Mouse (Mus musculus) layer of hippocampus, postnatal 25 days (tissue): ENCODE results near the gene Spsb1. TPM values are rescaled to one million over a fixed set of nuclear protein-coding genes. Genes with fewer than 3 reads are reported as not detected.

ENCODE experiments used
- DNase-seq, 2 experiments: peaks; one replicate each; pipeline ENCODE4 v3.0.0; 2022; ENCODE audit warnings: mixed read lengths in 2 of 2, low spot score in 1 of 2; ENCODE audit errors: extremely low spot score in 1 of 2
- total RNA-seq, 2 experiments: library from RNA; stranded (reverse); gene quantifications; 2 replicates each; pipeline ENCODE4 v1.2.3; 2021

The Spsb1 gene
- total RNA-seq, result 10 to 100 TPM; 23.8 to 25.5 TPM

DNA sequence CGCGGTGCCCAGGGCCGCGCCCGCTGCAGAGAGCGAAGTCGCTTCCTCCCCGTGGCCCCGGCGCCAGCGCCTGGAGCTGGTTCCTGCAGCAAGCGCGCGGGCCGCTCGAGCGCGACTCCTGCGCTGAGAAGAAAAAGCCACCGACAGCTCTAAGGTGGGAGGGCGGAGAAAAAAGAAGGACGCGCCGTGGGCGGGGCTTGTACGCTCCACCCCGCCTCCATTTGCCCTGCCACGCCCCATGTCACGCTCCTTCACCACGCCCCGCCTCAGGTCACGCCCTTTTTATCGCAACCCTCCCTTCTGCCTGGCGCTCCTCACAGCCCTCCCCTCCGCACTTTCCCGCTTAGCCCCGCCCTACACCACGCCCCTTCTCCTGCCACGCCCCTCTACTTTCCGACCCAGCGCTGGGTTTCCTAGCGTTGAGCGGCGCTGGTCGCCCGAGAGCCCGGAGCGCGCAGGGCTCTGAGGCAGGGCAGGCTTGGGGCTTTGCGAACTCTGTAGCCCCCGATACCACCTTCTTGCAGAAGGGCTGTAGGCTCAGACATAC is at the start of gene Spsb1:
Gene Spsb1 (minus strand): TSS at position 151 of the 547 bp plus-strand sequence.
- DNase-seq, result peak; percentile 84 to 86

DNA sequence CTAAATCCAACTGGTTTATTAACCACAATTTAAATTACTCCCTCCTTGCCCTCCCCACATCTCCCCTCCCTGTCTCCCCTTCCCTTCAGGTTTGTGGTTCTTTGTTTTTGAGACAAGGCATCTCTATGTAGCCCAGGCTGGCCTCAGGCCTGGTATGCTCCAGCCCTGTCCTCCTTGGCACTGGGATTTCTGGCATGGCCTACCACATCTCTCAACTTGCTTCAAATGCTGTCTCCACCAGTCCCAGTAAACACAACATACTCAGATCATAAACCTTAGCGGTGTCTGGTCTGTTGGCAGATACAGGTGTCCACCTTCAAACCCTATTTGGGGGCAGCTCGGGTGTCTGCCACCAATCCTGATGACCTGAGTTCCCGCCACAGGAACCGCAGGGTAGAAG is 48.8 kb upstream of the Spsb1 start:
- no peak for DNase-seq

DNA sequence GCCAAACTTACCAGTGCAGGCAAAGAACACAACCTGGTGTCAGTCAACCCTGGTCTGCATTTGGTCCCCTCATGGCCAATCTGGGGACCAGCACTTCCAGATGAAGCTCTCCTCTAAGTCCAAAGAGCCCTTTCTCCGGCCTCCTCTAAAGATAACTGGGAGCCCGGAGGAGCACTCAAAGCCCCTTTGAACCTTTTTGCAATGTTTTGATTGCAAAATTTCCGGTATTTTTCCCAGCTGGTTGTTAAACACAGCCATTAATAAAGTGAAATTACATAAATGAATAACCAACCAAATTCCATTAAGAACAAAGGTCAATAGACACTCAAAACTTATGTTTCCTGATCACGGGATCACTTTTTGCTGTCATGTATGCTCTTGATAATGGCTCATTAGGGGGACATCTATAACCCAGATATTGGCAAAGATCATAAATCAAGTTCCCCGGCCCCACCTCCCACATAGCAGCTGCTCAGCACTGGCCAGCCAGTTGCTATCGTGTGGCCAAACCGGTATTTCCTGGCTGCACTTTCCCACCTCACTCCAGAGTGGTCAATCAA is 48.3 kb upstream of the Spsb1 start:
- no peak for DNase-seq

DNA sequence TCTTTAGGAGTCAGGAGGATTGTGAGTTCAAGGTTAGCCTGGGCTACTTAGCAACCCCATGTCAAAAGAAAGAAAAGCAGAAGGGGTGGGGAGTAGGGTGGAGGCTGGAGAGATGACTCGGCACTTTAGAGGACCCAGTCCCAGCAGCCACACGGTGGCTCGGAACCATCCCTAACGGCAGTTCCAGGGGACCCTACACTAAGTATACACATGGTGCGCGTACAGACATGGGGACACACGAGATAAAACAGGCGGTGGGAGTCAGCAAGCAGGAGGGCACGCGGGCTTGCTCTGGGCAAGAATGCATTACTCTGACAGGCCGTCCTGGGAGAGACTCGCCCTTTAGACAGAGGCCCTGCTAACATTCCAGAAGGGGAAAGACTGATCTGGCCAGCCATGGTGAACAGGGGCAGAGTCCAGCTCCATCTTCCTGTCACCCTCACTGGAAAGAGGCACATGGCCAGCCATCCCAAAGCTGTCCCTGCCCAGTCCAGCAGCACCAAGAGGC is 47.2 kb upstream of the Spsb1 start:
- no peak for DNase-seq

DNA sequence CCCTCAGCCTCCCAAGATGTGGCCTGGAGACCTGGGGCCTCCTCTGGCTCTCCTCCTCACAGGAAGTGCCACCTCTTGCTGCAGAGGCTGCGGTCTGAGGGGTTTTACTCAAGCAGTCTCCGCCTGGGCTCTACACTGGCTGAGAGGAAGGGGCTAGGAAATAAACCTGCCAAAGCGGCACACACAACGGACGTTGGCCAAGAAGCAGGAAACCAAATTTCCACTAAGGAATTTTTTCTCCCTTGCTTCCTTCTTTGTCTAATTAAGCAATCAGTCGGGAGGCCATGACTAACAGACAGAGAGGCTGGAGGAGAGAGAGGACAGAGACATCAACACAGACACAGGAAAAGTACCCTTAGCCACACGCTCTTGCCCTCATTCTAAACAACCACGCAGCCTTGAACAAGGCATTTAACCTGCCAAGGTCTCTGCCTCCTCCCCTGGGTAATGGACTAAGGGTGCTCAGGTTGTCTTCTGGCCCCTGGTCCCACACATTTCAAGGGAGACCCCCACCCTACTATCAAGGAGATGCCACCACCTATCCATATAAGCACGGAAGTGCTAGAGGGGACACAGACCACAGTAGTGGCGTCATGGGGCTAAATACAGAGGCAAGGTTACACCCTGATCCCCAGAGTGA is 46.5 kb upstream of the Spsb1 start:
- no peak for DNase-seq

DNA sequence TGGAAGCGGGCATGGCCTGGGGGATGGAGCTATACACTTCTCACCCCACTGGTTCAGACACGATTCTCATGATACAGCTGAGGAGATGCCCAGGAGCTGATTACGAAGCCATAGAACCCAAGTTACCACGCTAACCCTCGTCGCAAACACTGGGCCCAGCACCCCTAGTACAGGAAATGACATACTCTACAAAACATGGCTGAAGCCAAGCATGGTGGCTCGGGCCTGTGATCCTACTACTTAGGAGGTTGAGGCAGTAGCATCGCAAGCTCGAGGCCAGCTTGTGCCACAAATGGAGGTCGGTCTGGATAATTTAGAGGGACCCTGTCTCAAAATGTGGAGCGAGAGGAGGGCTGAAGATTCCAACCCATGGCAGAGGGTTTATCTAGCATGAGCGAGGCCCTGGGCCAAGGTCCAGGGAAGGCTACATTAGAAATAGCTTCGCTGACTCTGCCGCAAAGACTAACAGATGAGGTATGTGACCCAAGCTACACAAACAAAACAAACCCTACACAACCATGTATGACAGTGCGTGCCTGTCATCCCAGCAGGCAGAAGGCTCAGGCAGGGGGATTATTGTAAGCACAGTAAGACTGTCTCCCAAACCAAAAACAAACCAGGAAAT is 45.2 kb upstream of the Spsb1 start:
- no peak for DNase-seq

DNA sequence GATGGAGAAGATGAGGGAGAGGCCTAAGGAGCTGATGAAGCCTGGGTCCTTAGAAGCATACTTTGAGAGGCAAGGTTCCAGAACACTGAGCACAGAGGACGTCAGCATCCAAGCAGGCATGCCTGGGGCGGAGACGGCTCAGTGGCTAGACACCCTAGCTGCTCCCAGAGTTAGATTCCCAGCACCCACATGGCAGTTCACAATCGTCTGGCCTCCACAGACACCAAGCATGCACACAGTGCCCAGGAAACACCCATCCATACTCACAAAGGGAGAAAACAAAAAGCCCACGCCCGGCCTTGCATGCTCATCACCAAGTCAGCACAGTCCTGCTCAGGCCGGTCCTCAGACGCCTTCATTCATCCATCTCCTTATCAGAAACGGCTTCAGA is 44.7 kb upstream of the Spsb1 start:
- DNase-seq, result no peak

DNA sequence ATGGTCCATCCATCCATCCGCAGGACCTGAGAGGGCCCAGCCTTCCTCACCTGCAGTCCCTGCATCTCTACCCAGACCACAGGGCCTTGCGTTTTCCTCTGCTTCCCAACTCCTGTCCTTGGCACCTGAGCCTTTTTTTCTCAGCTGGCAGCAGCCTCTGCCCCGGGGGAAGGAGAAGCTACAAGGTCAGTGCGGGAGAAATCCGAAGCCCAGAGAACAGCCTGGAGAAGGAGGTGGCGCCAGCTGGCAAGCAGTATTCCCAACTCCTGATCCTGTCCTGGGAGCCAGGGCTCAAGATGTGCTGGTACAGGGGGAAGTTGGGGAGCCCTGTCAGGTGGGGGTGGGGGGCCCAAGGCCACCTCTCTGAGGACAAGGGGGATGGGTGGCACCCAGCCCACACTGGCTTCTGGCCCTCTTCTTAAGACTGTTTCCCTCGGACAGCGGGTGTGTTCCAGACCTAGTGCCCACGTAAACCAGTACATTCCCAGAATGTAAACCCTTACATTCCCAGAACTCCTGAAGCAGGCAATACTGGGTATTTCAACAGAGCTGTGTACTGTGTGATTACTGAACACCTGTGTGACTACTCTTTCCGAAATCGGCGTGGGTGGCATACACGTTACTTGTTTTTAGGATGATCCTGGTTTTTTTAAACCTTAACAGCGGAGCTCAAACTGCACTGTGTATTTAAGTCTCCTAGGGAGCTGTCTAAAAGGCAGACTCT is 44.1 kb upstream of the Spsb1 start:
- DNase-seq, result no peak

DNA sequence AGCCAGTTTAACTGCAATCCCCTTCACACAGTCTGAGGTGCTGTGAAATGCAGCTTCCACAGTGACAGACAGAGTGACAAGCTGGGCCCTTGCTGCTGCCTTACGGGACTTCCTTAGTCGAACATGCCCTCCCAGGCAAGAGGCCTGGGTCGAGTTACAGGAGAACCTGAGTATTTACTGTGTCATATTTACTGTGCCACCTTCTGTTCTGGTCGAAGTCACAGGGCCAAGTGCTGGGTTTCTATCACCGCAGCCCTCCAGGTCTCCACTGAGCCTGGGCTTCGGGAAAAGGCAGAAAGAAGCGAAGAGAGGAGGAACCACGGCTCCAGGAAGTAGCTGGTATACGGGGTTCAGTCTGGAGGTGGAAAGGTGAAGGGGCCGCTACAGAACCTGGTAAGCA is 43.2 kb upstream of the Spsb1 start:
- no peak for DNase-seq

DNA sequence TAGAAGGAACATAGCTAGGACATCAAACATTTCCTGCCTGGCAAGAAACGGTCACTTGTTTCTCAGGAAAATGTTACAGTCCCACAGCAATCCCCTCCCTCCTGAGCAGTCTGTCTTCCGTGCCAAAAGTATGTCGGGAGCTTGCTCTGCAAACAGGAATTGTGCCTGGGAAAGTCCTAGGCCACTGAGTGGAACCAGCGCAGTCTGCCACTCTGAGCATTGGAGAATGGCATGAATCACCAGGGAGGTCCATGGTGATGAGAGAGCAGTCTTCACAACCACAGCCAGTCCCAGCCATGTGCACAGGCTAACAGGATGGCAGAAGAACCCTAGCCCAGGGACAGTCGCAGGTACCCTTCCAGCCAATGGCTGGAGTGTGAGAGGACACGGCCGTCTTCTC is 41.6 kb upstream of the Spsb1 start:
- no peak for DNase-seq

DNA sequence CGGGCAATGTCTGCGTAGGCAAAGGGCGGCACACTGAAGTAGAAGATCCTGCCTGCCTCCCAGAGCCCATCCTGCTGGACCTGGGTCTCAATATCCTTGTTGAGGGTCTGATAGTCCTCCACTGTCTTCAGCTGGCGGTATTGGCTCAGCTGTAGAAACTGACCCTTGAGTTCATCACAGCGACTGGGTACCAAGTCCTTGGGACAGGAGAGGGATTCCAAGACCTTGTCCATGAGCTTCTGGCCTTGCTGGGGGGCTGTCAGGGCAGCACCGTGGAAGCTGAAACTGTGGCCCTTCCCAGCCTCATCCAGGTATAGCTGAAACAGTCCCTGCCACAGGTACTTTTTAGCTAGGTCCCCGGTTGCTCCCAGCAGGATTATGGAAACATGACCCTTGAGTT is 41.1 kb upstream of the Spsb1 start:
- DNase-seq, result no peak

DNA sequence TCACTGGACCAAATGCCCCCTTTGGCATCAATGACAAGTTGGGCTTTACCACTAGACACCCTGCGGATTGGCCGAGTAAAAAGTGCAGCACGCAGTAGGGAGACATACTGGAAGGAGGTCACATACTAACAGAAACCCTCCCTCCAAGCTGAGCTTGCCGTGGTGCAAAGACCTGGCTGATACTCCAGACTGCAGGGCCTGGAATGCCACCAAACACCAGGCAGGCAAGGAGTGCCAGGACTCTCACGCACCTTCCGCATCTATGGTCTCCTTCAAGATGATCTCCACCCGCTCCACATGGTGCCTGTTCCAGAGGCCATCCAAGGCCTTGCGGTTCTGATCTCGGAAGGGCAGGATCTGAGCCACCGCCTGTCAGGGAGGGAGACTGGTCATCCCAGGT is 39.4 kb upstream of the Spsb1 start:
- DNase-seq, result no peak

DNA sequence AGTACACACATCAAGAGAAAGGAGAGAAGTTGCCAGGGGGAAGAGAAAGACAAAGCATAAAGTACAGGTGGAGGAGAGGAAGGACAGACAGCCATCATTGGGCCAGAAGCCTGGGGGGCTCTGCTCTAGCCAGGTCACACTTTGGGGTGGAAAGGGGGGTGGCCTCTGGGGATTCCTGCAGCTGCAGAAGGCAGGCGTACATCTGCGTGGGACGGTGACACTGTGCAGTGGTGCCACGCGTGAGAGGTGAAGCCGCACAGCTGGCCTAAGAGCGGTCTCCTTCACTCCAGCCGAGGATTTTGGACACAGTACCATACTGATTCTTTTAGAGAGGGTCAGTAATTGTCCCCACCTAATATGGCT is 37.8 kb upstream of the Spsb1 start:
- no peak for DNase-seq

DNA sequence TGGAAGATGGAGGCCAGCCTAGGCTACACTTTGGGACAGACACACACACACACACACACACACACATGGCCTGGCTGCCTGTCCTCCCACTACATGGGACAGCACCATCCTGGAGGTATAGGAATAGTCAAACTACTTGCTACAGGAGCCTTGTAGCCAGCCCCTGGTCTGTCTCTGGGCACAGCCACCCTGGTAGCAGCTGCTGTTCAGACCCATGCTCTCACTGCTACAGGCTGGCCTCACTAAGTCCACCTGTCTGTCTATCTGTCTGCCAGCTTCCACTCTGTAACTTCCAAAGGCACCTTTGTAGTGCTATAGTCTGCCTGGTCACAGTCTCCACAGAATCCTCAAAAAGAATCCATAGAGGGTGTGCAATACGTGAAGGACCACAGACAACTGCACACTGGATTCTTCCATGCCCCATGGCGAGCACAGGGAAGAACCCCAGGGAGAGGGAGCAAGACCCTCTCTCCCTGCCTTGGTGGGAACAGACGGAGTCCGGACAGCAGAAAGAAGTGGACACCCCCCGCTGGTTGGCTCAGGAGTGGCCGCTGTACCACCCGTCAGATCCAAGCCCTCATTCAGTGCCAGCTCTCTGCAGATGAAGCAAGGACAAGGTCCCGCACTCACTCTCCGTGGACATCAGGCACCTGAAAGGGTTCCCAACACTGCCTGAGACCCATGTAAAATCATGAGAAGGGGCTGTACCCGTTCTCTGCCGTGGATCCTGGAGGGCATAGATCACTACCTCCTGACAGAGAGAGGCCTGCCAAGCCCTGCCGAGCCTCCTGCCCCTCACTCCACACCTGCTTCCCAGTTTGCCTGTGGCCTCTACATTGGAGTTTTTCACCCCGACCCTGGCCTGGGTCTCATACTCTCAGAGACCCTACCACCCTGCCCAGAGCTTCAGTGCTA is 37.2 kb upstream of the Spsb1 start:
- DNase-seq, result no peak

DNA sequence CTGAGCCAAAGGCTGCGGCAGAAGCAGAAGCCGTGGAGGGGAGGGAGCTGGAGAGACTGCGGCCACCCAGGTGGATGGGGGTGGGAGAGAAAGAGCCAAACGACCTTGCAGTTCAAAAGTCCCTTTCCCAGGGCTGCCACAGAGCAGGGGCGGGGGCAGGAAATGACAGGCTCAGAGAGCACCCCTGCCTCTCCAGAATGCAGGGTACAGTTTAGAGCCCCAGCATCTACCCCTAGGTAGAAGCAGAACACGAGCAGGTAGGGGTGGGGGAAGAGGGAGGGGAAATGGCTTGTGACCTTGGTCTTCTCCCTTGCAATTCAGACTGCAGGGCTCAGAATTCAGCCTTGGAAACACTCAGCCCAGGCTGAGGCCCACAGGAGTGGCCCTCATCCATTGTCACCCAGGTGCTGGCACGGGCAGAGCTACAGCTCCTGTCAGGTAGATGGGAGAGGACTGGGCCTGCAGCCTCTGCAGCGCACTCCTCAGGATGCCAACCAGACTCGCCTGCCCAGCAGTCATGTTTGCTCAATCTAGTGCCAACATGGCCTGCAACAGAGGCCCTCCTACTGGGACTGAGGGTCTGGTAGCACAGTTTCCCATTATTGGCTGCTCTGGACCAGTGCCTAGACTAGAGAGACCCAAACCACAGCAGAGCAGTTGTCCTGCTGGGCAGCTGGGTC is 36.3 kb upstream of the Spsb1 start:
- DNase-seq, result no peak

DNA sequence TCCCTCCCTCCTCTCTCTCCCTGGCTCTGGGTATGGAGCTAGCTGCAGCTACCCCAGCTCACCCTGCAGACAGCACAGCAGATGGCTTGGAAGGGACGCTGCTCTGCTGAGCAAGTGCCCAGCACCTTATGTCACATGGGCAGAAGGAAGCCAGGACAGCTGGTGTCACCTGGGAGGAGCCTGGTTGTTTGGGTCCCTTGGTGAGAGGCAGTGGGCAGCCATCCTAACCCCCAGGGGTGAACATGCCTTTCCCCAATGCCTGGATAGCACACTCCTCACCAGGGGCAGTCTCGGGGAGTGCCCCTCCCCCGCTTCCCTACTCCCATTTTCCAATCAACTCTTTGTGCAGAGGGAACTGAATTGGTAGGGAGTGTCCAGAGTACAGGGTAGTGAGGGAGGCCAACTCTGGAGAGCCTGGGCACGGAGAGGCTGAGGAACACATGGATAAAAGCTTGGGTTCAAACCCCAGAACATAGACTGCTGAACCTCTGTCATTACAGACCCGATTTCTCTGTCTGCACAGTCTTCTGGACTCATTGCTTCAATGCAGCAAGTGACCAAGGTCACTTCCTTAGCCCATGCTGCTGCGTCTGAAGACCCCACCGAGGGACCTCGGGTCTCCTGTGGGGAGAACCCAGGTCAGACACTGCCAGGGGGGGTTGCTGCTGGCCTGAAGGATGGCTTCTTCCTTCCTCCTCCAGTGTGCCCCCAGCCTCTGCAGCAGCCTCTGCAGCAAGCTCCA is 35.5 kb upstream of the Spsb1 start:
- DNase-seq, result peak in 1 of 2 experiments; percentile 38

DNA sequence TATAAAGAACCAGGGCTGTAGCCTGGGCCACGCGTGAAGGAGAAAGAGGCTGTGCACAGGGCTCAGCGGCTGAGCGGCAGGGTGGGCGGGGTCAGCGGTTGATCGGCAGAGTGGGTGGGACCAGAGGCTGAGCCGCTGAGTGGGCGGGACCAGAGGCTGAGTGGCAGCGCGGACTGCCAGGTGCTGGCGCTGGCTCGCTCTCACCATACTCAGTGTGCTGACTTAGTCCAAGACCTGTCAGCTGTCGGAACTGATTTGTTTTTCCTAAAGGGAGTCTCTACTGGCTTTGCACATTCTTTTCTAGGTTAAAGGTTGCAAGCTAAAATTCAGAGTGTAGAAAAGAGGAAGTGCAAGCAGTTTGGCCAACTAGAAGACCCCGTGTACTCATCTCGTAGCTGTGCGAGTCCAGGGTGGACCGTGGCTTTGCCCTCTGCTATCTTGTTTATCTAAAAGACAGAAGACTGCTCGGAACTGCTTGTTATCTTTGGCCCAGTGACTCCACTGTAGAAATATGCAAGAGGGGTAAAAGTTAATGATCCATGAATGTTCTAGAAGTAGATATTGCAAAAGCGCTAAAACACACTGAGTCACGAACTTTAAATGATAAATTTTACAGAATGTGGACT is 34.2 kb upstream of the Spsb1 start:
- DNase-seq, result peak; percentile 68 to 74

DNA sequence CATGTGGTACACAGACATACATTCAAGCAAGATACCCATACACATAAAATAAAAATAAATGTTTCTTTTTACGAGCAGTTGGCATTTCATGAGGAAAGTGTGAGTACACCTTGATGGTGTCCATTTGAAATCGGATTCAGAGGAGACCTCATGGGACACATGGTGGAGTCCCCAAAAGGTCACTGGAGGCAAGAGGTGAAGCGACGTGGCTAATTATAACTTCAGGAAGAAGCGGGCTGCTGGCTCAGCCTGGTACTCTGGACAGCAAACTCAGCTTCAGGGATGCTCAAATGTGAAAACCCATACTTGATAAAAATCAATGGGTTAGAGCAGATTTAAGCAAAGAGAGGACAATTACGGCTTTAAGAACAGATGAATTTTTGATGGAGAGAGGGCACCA is 33.5 kb upstream of the Spsb1 start:
- no peak for DNase-seq
